Mouse (Mus musculus): ENCODE results near the gene Hfe2. TPM values are rescaled to one million over a fixed set of nuclear protein-coding genes. Genes with fewer than 3 reads are reported as not detected.
"Not testable (repeated sequence)": the region's sequence is repeated elsewhere in the genome, so short reads cannot be mapped to it uniquely, and the experiment has no call there.

Hfe2 gene
- polyA plus RNA-seq, 1 experiment from 2014 or later = 0.84 TPM

GRCm38 (mm10) chr3:96486828-96487559 lies 38.0 kb upstream of the Hfe2 start:
- H3K36me3 ChIP-seq (replicated peaks); H3K4me1 ChIP-seq; H3K9me3 ChIP-seq; H3K27ac ChIP-seq; H3K9ac ChIP-seq: not testable (repeated sequence)
- Histone ChIP-seq H3K4me3 (replicated peaks) (peak overlapping the region; percentile 23), H3K4me2 (peak overlapping the region; percentile 56), H3K27me3 (peaks cover 21% of the 10 kb centered on the region)
- WGBS = 7% methylated on average over 8 of the region's 38 CpGs
- ATAC-seq (ENCODE audit: low FRiP score) = peak; percentile 80

GRCm38 (mm10) chr3:96487596-96488289 lies 37.2 kb upstream of the Hfe2 start:
- no peaks in the 10 kb centered on the region for H3K9me3 ChIP-seq
- H3K36me3 ChIP-seq (replicated peaks) = no peaks in the 10 kb centered on the region
- H3K9ac ChIP-seq = 0 out of 2 replicates have a peak overlapping the region, but pooled peaks have one; percentile 40
- peaks cover 9% of the 10 kb centered on the region; the same call in 1 of the 2 replicates for H3K4me1 ChIP-seq
- peak overlapping the region; percentile 34 for H3K4me3 ChIP-seq (replicated peaks)
- peak overlapping the region; percentile 91 for H3K27ac ChIP-seq
- no peak for ATAC-seq (ENCODE audit: low FRiP score)
- WGBS = 4% methylated on average over 25 of the region's 26 CpGs
- peak overlapping the region; percentile 56 for H3K4me2 ChIP-seq
- peaks cover 20% of the 10 kb centered on the region for H3K27me3 ChIP-seq

GRCm38 (mm10) chr3:96488290-96488906 lies 36.6 kb upstream of the Hfe2 start:
- H3K36me3 ChIP-seq (replicated peaks); H3K9ac ChIP-seq; H3K9me3 ChIP-seq; H3K4me1 ChIP-seq: not testable (repeated sequence)
- peak overlapping the region; percentile 56 for H3K4me2 ChIP-seq
- ATAC-seq (ENCODE audit: low FRiP score) = peak; percentile 88
- peaks cover 17% of the 10 kb centered on the region for H3K27me3 ChIP-seq
- peak overlapping the region; percentile 91 for H3K27ac ChIP-seq
- 0% methylated on average over 6 of the region's 55 CpGs for WGBS
- H3K4me3 ChIP-seq (replicated peaks) = peak overlapping the region; percentile 34

- WGBS = under 1% methylated on average over 9 of the region's 31 CpGs
- not testable (repeated sequence) for H3K9me3 ChIP-seq; H3K36me3 ChIP-seq (replicated peaks); H3K4me1 ChIP-seq; H3K9ac ChIP-seq; H3K4me3 ChIP-seq (replicated peaks)
- peak; percentile 66 for ATAC-seq (ENCODE audit: low FRiP score)
- Histone ChIP-seq H3K27me3 (peaks cover 11% of the 10 kb centered on the region), H3K27ac (peak overlapping the region; percentile 88), H3K4me2 (peak overlapping the region; percentile 25; the same call in 1 of the 2 replicates)
These were observed 35.9 kb upstream of the Hfe2 start for GRCm38 (mm10) chr3:96488907-96489629.

GRCm38 (mm10) chr3:96489636-96490035 lies 35.3 kb upstream of the Hfe2 start:
- Histone ChIP-seq H3K27ac (peak overlapping the region; percentile 84), H3K4me2 (peak overlapping the region; percentile 29; the same call in 1 of the 2 replicates)
- 67% methylated on average over 7 of the region's 8 CpGs for WGBS
- H3K4me1 ChIP-seq; H3K9me3 ChIP-seq; H3K36me3 ChIP-seq (replicated peaks); H3K9ac ChIP-seq; H3K27me3 ChIP-seq; ATAC-seq (ENCODE audit: low FRiP score); H3K4me3 ChIP-seq (replicated peaks): not testable (repeated sequence)

GRCm38 (mm10) chr3:96494456-96494855 lies 30.5 kb upstream of the Hfe2 start:
- H3K4me1 ChIP-seq; H3K27me3 ChIP-seq; H3K4me3 ChIP-seq (replicated peaks); ATAC-seq (ENCODE audit: low FRiP score); H3K27ac ChIP-seq; H3K4me2 ChIP-seq; H3K9ac ChIP-seq; H3K9me3 ChIP-seq; H3K36me3 ChIP-seq (replicated peaks): not testable (repeated sequence)
- 100% methylated on average over 6 of the region's 11 CpGs for WGBS

GRCm38 (mm10) chr3:96494912-96495311 lies 30.1 kb upstream of the Hfe2 start:
- ATAC-seq (ENCODE audit: low FRiP score) = no peak
- no peak overlapping the region for H3K4me3 ChIP-seq (replicated peaks)
- H3K9ac ChIP-seq = no peak overlapping the region
- peaks cover 3% of the 10 kb centered on the region for H3K4me1 ChIP-seq
- peaks cover 8% of the 10 kb centered on the region; the same call in 1 of the 2 replicates for H3K27me3 ChIP-seq
- H3K36me3 ChIP-seq (replicated peaks) = no peaks in the 10 kb centered on the region
- WGBS = 100% methylated on average over 3 of the region's 3 CpGs
- H3K4me2 ChIP-seq = no peak overlapping the region
- no peak overlapping the region for H3K27ac ChIP-seq
- no peaks in the 10 kb centered on the region for H3K9me3 ChIP-seq

- Histone ChIP-seq H3K9ac (no peak overlapping the region), H3K4me2 (no peak overlapping the region), H3K27me3 (peaks cover 8% of the 10 kb centered on the region; the same call in 1 of the 2 replicates), H3K4me3 (replicated peaks) (no peak overlapping the region), H3K4me1 (peaks cover 3% of the 10 kb centered on the region), H3K36me3 (replicated peaks) (no peaks in the 10 kb centered on the region), H3K9me3 (no peaks in the 10 kb centered on the region), H3K27ac (no peak overlapping the region)
- ATAC-seq (ENCODE audit: low FRiP score) = no peak
- 86% methylated on average over 1 of the region's 1 CpGs for WGBS
These were observed 29.3 kb upstream of the Hfe2 start for GRCm38 (mm10) chr3:96495490-96496210.

- H3K27ac ChIP-seq = no peak overlapping the region
- H3K27me3 ChIP-seq = peaks cover 8% of the 10 kb centered on the region; the same call in 1 of the 2 replicates
- WGBS = 59% methylated on average over 7 of the region's 7 CpGs
- no peaks in the 10 kb centered on the region for H3K36me3 ChIP-seq (replicated peaks)
- H3K9me3 ChIP-seq = no peaks in the 10 kb centered on the region
- peak overlapping the region; percentile 87 for H3K4me2 ChIP-seq
- peaks cover 3% of the 10 kb centered on the region for H3K4me1 ChIP-seq
- H3K4me3 ChIP-seq (replicated peaks) = no peak overlapping the region
- ATAC-seq (ENCODE audit: low FRiP score) = no peak
- H3K9ac ChIP-seq = no peak overlapping the region
These were observed 28.8 kb upstream of the Hfe2 start for GRCm38 (mm10) chr3:96496216-96496615.

GRCm38 (mm10) chr3:96496620-96497275 lies 28.2 kb upstream of the Hfe2 start:
- WGBS = 19% methylated on average over 14 of the region's 14 CpGs
- ATAC-seq (ENCODE audit: low FRiP score); H3K4me1 ChIP-seq; H3K27me3 ChIP-seq; H3K9me3 ChIP-seq; H3K27ac ChIP-seq; H3K36me3 ChIP-seq (replicated peaks): not testable (repeated sequence)
- H3K4me2 ChIP-seq = peak overlapping the region; percentile 87
- H3K4me3 ChIP-seq (replicated peaks) = peak overlapping the region; percentile 53
- H3K9ac ChIP-seq = peak overlapping the region; percentile 57; the same call in 1 of the 2 replicates

- no peaks in the 10 kb centered on the region for H3K36me3 ChIP-seq (replicated peaks)
- peak overlapping the region; percentile 87 for H3K4me2 ChIP-seq
- H3K4me3 ChIP-seq (replicated peaks) = peak overlapping the region; percentile 53
- H3K27me3 ChIP-seq = peaks cover 8% of the 10 kb centered on the region; the same call in 1 of the 2 replicates
- WGBS = under 1% methylated on average over 19 of the region's 19 CpGs
- peak; percentile 10; the same call in 1 of the 2 replicates for ATAC-seq (ENCODE audit: low FRiP score)
- peak overlapping the region; percentile 57 for H3K9ac ChIP-seq
- no peaks in the 10 kb centered on the region for H3K9me3 ChIP-seq
- H3K4me1 ChIP-seq = peaks cover 3% of the 10 kb centered on the region
- no peak overlapping the region for H3K27ac ChIP-seq
These were observed 27.4 kb upstream of the Hfe2 start for GRCm38 (mm10) chr3:96497451-96498028.

All from forebrain, embryonic 12.5 days (tissue).